Mouse (Mus musculus): ENCODE data around the gene Agps. TPM values are rescaled to one million over a fixed set of nuclear protein-coding genes. Genes with fewer than 3 reads are reported as not detected.
"Not testable (repeated sequence)": the region's sequence is repeated elsewhere in the genome, so short reads cannot be mapped to it uniquely, and the experiment has no call there.

Gene Agps
- polyA plus RNA-seq, 1 experiment from 2014 or later = 37.9 TPM

GRCm38 (mm10) chr2:75964512-75964911, 132.5 kb downstream of the Agps start:
- WGBS = 10% methylated on average over 14 of the region's 14 CpGs
- H3K4me2 ChIP-seq (replicated peaks) = peak overlapping the region; percentile 57
- H3K27ac ChIP-seq = peak overlapping the region; percentile 78
- H3K27me3 ChIP-seq = peaks cover 14% of the 10 kb centered on the region
- H3K4me3 ChIP-seq = peak overlapping the region; percentile 8; the same call in 1 of the 2 replicates
- H3K9me3 ChIP-seq = no peaks in the 10 kb centered on the region
- no peak for ATAC-seq (ENCODE audit: low FRiP score, low read depth)
- H3K36me3 ChIP-seq = no peaks in the 10 kb centered on the region
- peak overlapping the region; percentile 43; the same call in 1 of the 2 replicates for H3K9ac ChIP-seq
- H3K4me1 ChIP-seq = peaks cover 66% of the 10 kb centered on the region

- no peak for ATAC-seq (ENCODE audit: low FRiP score, low read depth)
- 10% methylated on average over 5 of the region's 5 CpGs for WGBS
- H3K9ac ChIP-seq = peak overlapping the region; percentile 43; the same call in 1 of the 2 replicates
These were observed 133.0 kb downstream of the Agps start for GRCm38 (mm10) chr2:75964972-75965371.

GRCm38 (mm10) chr2:75974131-75974530, 142.2 kb downstream of the Agps start:
- ATAC-seq (ENCODE audit: low FRiP score, low read depth) = no peak
- Histone ChIP-seq H3K36me3 (no peaks in the 10 kb centered on the region), H3K4me2 (replicated peaks) (no peak overlapping the region), H3K27ac (no peak overlapping the region), H3K4me1 (no peaks in the 10 kb centered on the region), H3K9ac (no peak overlapping the region), H3K4me3 (no peak overlapping the region), H3K9me3 (no peaks in the 10 kb centered on the region), H3K27me3 (no peaks in the 10 kb centered on the region)
- 55% methylated on average over 9 of the region's 9 CpGs for WGBS

More at GRCm38 (mm10) chr2:75964972-75965371, 133.0 kb downstream of the Agps start:
- Histone ChIP-seq H3K9me3 (no peaks in the 10 kb centered on the region), H3K4me1 (peaks cover 61% of the 10 kb centered on the region), H3K27ac (peak overlapping the region; percentile 78), H3K36me3 (no peaks in the 10 kb centered on the region), H3K4me3 (peak overlapping the region; percentile 8; the same call in 1 of the 2 replicates), H3K4me2 (replicated peaks) (peak overlapping the region; percentile 57), H3K27me3 (peaks cover 14% of the 10 kb centered on the region)

- ATAC-seq (ENCODE audit: low FRiP score, low read depth); H3K36me3 ChIP-seq; H3K9me3 ChIP-seq; H3K4me3 ChIP-seq; H3K4me1 ChIP-seq; H3K4me2 ChIP-seq (replicated peaks); H3K27ac ChIP-seq; H3K27me3 ChIP-seq; H3K9ac ChIP-seq: not testable (repeated sequence)
- WGBS = 84% methylated on average over 2 of the region's 2 CpGs
These were observed 144.1 kb downstream of the Agps start for GRCm38 (mm10) chr2:75976070-75976469.

- WGBS = 23% methylated on average over 24 of the region's 24 CpGs
- not testable (repeated sequence) for H3K27ac ChIP-seq; ATAC-seq (ENCODE audit: low FRiP score, low read depth); H3K9me3 ChIP-seq; H3K36me3 ChIP-seq; H3K4me1 ChIP-seq; H3K9ac ChIP-seq; H3K4me3 ChIP-seq; H3K27me3 ChIP-seq
- H3K4me2 ChIP-seq (replicated peaks) = 0 out of 2 replicates have a peak within 1 kb of the TSS, but pooled peaks have one; percentile 23
These were observed 145.9 kb downstream of the Agps start, which contains the start of gene Ttc30a2 for GRCm38 (mm10) chr2:75977752-75978368. Ttc30a2 (minus strand) TSS chr2:75978170.

Other genes starting within 250 kb of the Agps start
- gene Hnrnpa3, start 172.9 kb upstream of the Agps start, polyA plus RNA-seq (2015; fragmentation: Nextera tagmentation; extraction: Ambion mirVana) = 344 and 364 TPM in 2 replicates
- gene Nfe2l2, start 127.5 kb upstream of the Agps start, polyA plus RNA-seq (2015; fragmentation: Nextera tagmentation; extraction: Ambion mirVana) = 32.7 and 34.1 TPM in 2 replicates
- 10.3 TPM in 2 replicates for gene Ttc30b, start 106.4 kb downstream of the Agps start, polyA plus RNA-seq (2015; fragmentation: Nextera tagmentation; extraction: Ambion mirVana)
- 0.37 and 0.42 TPM in 2 replicates for gene Ttc30a2, start 146.0 kb downstream of the Agps start, polyA plus RNA-seq (2015; fragmentation: Nextera tagmentation; extraction: Ambion mirVana)
- gene Ttc30a1, start 149.8 kb downstream of the Agps start, polyA plus RNA-seq (2015; fragmentation: Nextera tagmentation; extraction: Ambion mirVana) = 8.4 and 9.3 TPM in 2 replicates

All from limb, embryonic 13.5 days (tissue).